Mouse (Mus musculus): Measurements from ENCODE around the gene Enox1. TPM values are rescaled to one million over a fixed set of nuclear protein-coding genes. Genes with fewer than 3 reads are reported as not detected.

The Enox1 gene
- polyA plus RNA-seq, 1 experiment from 2014 or later = 6.6 TPM

GRCm38 (mm10) chr14:77509042-77509441, 352.5 kb downstream of the Enox1 start:
- H3K9ac ChIP-seq (ENCODE audit: low read depth, low read length) = no peak overlapping the region
- no peaks in the 10 kb centered on the region for H3K36me3 ChIP-seq (ENCODE audit: insufficient read depth, low read length)
- no peak overlapping the region for H3K27ac ChIP-seq
- H3K27me3 ChIP-seq (ENCODE audit: insufficient read depth, low read length) = no peaks in the 10 kb centered on the region
- H3K4me2 ChIP-seq (ENCODE audit: low read length) = no peak overlapping the region
- no peaks in the 10 kb centered on the region for H3K4me1 ChIP-seq (replicated peaks; ENCODE audit: insufficient read depth, low read length)
- ATAC-seq (replicated peaks; ENCODE audit: low FRiP score, low read depth) (no peak), DNase-seq (ENCODE audit: low spot score) (no peak)
- H3K9me3 ChIP-seq (replicated peaks; ENCODE audit: low read length) = 0 out of 2 replicates have a peak, but pooled peaks cover 4% of the 10 kb centered on the region
- no peak overlapping the region for H3K4me3 ChIP-seq (replicated peaks; ENCODE audit: low read depth, low read length)
- 82% methylated on average over 6 of the region's 6 CpGs for WGBS
- TF ChIP-seq CTCF (IDR thresholded peaks at IDR 0.05; ENCODE audit: low read depth) = no peak

GRCm38 (mm10) chr14:77509924-77510323, 353.4 kb downstream of the Enox1 start:
- Histone ChIP-seq H3K9me3 (replicated peaks; ENCODE audit: low read length) (0 out of 2 replicates have a peak, but pooled peaks cover 4% of the 10 kb centered on the region), H3K27me3 (ENCODE audit: insufficient read depth, low read length) (no peaks in the 10 kb centered on the region), H3K36me3 (ENCODE audit: insufficient read depth, low read length) (no peaks in the 10 kb centered on the region), H3K27ac (no peak overlapping the region), H3K4me2 (ENCODE audit: low read length) (no peak overlapping the region), H3K9ac (ENCODE audit: low read depth, low read length) (no peak overlapping the region), H3K4me1 (replicated peaks; ENCODE audit: insufficient read depth, low read length) (no peaks in the 10 kb centered on the region), H3K4me3 (replicated peaks; ENCODE audit: low read depth, low read length) (no peak overlapping the region)
- no peak for DNase-seq (ENCODE audit: low spot score)
- ATAC-seq (replicated peaks; ENCODE audit: low FRiP score, low read depth) = no peak
- TF ChIP-seq CTCF (IDR thresholded peaks at IDR 0.05; ENCODE audit: low read depth) = no peak
- WGBS = 86% methylated on average over 3 of the region's 3 CpGs

DNA sequence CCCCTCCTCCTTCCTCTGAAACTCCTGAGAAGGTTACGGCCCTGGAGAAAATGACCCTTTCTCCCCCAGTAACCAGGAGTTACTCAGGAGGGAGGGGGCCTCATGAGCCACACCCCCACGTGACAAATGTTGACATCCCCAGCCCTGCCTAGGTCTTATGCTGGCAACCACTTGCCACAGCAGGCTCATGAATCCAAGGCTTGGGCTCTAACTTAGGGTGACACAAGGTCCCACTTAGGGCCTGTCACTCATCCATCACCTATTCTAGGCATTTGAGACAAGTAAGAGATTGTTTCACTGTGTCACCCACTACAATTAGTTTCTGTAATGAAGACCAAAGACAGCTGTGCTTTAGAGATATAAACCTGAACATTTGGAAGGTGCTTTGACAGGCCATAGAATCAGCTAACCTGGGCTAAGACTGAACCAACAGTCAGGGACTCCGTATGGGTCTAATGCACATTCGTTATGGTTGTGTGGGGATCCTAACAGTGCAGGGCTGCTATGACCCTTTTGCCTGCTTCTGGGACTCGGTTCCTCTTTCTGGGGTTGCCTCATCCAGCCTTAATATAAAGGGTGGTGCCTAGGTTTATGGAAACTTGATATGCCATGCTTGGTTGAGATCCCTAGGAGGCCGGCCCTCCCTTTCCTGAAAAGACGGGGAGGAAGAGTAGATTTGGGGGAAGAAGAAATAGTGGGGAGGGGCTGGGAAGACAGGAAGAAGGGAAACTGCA, 354.7 kb downstream of the Enox1 start:
- no peak overlapping the region for H3K4me3 ChIP-seq (replicated peaks; ENCODE audit: low read depth, low read length)
- no peaks in the 10 kb centered on the region for H3K27me3 ChIP-seq (ENCODE audit: insufficient read depth, low read length)
- TF ChIP-seq CTCF (IDR thresholded peaks at IDR 0.05; ENCODE audit: low read depth) = no peak
- DNase-seq (ENCODE audit: low spot score) (no peak), ATAC-seq (replicated peaks; ENCODE audit: low FRiP score, low read depth) (no peak)
- H3K9ac ChIP-seq (ENCODE audit: low read depth, low read length) = no peak overlapping the region
- 0 out of 2 replicates have a peak, but pooled peaks cover 4% of the 10 kb centered on the region for H3K9me3 ChIP-seq (replicated peaks; ENCODE audit: low read length)
- no peak overlapping the region for H3K4me2 ChIP-seq (ENCODE audit: low read length)
- H3K27ac ChIP-seq = no peak overlapping the region
- H3K36me3 ChIP-seq (ENCODE audit: insufficient read depth, low read length) = no peaks in the 10 kb centered on the region
- H3K4me1 ChIP-seq (replicated peaks; ENCODE audit: insufficient read depth, low read length) = no peaks in the 10 kb centered on the region
- WGBS = 66% methylated on average over 7 of the region's 7 CpGs

- DNase-seq (ENCODE audit: low spot score) = no peak
- WGBS = 57% methylated on average over 4 of the region's 4 CpGs
- H3K4me1 ChIP-seq (replicated peaks; ENCODE audit: insufficient read depth, low read length) = no peaks in the 10 kb centered on the region
- no peak overlapping the region for H3K9ac ChIP-seq (ENCODE audit: low read depth, low read length)
- H3K4me3 ChIP-seq (replicated peaks; ENCODE audit: low read depth, low read length) = no peak overlapping the region
- H3K27me3 ChIP-seq (ENCODE audit: insufficient read depth, low read length) = no peaks in the 10 kb centered on the region
- no peak overlapping the region for H3K4me2 ChIP-seq (ENCODE audit: low read length)
- 0 out of 2 replicates have a peak, but pooled peaks cover 4% of the 10 kb centered on the region for H3K9me3 ChIP-seq (replicated peaks; ENCODE audit: low read length)
- H3K27ac ChIP-seq = no peak overlapping the region
- no peaks in the 10 kb centered on the region for H3K36me3 ChIP-seq (ENCODE audit: insufficient read depth, low read length)
- no peak for ATAC-seq (replicated peaks; ENCODE audit: low FRiP score, low read depth)
- TF ChIP-seq CTCF (IDR thresholded peaks at IDR 0.05; ENCODE audit: low read depth) = no peak
Observed at GRCm38 (mm10) chr14:77518017-77518416, 361.5 kb downstream of the Enox1 start.

DNA sequence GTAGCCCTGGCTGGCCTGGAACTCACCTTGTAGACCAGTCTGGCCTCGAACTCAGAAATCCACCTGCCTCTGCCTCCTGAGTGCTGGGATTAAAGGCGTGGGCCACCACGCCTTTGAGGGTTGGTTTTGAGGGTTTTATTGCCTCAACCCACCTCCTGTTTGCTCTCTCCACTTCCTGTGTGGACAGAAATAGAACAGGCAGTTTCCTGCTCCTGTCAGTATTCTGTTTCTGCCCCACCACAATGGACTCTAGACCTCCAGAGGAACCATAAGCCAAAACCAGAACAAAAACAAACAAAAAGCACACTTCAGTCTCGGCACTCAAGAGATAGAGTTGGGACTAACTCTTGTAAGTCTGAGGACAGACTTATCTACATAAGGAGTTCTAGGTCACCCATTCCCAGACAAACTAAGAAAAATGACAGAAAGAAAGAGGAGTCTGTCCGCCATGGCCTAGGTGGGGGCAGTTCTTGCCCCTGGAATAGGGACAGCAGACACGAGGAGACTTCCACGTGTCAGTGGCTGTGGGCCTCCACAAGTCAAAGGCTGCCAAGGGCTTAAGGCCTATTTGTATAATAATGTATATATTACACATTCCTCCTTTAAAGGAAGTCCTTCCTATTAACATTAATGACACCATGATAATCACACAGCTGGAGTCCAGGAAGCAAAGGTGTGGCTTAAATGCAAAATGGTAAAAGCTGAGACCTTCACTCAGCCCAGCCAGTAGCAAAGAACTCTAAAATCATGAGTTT, 362.6 kb downstream of the Enox1 start:
- Histone ChIP-seq H3K9ac (ENCODE audit: low read depth, low read length) (no peak overlapping the region), H3K4me2 (ENCODE audit: low read length) (no peak overlapping the region), H3K36me3 (ENCODE audit: insufficient read depth, low read length) (no peaks in the 10 kb centered on the region), H3K4me3 (replicated peaks; ENCODE audit: low read depth, low read length) (no peak overlapping the region), H3K27me3 (ENCODE audit: insufficient read depth, low read length) (no peaks in the 10 kb centered on the region), H3K27ac (no peak overlapping the region), H3K9me3 (replicated peaks; ENCODE audit: low read length) (no peaks in the 10 kb centered on the region), H3K4me1 (replicated peaks; ENCODE audit: insufficient read depth, low read length) (no peaks in the 10 kb centered on the region)
- DNase-seq (ENCODE audit: low spot score) = no peak
- ATAC-seq (replicated peaks; ENCODE audit: low FRiP score, low read depth) = no peak
- WGBS = 64% methylated on average over 7 of the region's 7 CpGs
- TF ChIP-seq CTCF (IDR thresholded peaks at IDR 0.05; ENCODE audit: low read depth) = no peak

DNA sequence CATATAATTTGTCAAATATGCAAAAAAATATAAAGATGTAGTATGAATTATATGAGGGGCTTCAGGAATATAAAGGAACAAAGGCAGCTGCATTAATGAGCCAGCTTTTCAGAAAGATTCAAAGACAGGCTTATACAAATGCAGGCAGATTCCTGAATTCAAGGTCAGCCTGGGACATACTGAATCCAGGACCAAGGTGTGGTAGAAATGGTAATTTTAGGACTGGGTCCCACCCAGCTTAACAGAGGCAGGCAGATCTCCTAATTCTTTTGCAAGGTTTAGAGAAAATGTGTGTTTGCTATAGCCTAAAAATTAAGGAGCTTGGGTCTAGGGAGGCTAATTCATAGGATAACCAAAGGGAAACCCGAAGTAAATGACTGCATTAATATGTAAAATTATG, 363.1 kb downstream of the Enox1 start:
- DNase-seq (ENCODE audit: low spot score) = no peak
- no peak for TF ChIP-seq CTCF (IDR thresholded peaks at IDR 0.05; ENCODE audit: low read depth)
- Histone ChIP-seq H3K4me2 (ENCODE audit: low read length) (no peak overlapping the region), H3K9me3 (replicated peaks; ENCODE audit: low read length) (no peaks in the 10 kb centered on the region), H3K4me1 (replicated peaks; ENCODE audit: insufficient read depth, low read length) (no peaks in the 10 kb centered on the region), H3K9ac (ENCODE audit: low read depth, low read length) (no peak overlapping the region), H3K27me3 (ENCODE audit: insufficient read depth, low read length) (no peaks in the 10 kb centered on the region), H3K36me3 (ENCODE audit: insufficient read depth, low read length) (no peaks in the 10 kb centered on the region), H3K4me3 (replicated peaks; ENCODE audit: low read depth, low read length) (no peak overlapping the region), H3K27ac (no peak overlapping the region)
- 83% methylated on average over 1 of the region's 1 CpGs for WGBS
- no peak for ATAC-seq (replicated peaks; ENCODE audit: low FRiP score, low read depth)

Data from kidney, postnatal 0 days (tissue).